Mouse (Mus musculus) frontal cortex, adult 2 months (tissue): ENCODE measurements at regions not wholly inside any gene's neighbourhood (a gene's known extent, or its start where the extent isn't known, plus 50 kb on each side); places are given as distances from the start of the nearest gene placed in this dataset.

Source experiments
- DNase-seq, 2 experiments: peaks; one replicate each; pipeline ENCODE4 v3.0.0; 2022; ENCODE audit warnings: low spot score in 1 of 2; ENCODE audit errors: extremely low spot score in 1 of 2

DNA sequence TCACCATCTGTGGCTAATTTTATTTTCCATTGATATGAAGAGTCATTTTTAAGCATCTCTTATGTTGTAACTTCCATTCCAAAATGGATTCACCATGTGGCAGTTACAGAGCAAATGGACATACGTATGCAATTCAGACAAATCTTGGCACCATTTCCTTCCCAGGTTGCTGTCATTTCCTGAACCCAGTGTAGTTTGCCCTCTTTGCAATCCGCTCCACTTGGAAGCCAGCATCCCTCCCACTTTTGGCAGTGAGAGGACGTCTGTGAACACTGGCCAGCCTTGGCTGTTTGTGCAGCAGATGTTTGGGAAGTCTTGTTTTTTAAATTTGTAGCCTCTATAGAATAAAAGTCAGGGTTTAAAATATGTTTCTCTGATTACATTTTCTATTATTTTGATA lies 510.6 kb upstream of the Cdh7 start:
- no peak for DNase-seq

DNA sequence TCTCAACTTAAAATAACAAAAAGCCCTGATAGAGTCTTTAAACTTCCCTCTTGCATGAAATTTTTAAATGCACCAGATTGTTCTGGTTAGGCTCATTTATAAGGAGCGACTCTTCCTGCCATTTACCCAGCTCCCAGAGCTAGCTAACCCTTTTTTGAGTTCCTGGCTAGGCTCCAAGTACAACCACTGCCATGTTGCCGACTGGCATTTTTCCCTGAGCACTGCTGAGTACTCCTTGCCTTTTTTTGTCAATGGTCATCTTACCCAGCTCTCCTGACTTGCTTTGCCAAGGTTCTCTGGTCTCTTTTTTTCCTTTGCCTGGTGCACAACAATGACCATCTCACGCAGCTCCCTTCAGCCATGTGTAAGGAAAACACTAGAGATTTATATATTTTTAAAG lies 500.8 kb upstream of the Cdh7 start:
- DNase-seq, result no peak

DNA sequence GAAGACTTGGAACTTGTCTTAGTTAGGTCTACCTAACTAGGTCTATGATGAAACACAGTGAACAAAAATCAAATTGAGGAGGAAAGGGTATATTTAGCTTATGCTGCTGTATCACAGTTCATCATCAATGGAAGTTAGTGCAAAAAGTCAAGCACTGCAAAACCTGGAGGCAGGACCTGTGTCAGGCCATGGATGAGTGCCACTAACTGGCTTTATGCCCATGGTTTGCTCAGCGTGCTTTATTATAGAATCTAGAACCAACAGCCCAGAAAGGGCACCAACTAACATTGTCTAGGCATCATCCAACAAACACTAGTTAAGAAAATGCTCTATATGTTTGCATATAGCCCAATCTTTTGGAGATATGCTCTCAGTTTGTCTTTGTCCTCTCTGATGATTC lies 486.3 kb upstream of the Cdh7 start:
- no peak for DNase-seq

DNA sequence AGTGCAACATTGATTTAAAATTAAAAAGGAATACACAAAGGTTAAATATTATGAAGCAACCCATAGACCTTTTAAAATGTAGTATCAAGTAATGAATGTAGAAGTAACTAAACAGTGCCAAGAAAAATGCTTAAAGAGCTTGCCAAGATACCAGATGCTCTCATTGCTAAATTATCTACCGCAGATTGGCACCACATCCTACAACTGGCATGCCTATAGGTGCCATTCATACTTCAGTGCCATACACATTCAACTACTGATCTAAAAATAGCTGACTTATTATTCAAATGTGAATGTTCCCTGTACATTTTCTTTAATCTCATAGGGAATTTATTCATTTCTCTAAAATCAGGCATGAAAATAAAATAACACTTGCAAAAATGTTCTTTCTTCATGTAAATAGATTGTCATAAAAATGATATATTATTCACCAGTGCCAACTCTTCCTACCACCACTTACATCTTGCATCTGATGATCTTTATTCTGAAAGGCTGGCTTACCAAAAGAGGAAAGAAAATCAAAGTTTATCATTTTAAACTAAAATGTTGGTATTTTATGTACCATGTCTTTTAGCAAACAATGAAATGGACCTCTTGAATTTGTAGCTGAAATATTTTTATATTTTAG lies 469.5 kb upstream of the Cdh7 start:
- peak; percentile 33 to 39 for DNase-seq

DNA sequence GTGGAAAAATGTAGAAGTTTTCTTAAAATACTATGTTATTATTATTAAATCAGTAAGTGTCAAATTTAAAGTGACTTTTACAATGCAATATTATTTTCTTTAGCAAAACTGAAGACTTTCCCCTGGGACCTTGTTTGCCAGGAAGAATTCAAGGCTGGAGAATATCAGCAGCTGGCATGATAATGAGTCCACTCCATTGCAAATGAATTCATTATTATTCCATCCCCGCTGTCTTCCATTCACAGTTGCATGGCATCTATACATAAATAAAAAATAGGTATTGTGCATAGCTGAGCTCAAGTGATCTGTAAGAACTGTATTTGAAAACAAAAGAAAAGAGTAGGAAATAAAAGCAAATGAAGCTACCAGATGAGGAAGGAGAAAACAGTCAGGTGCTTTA lies 467.9 kb upstream of the Cdh7 start:
- DNase-seq, result no peak
